Mouse (Mus musculus) urinary bladder, postnatal 25 days (tissue): ENCODE data around the gene Xlr.
"Not testable (repeated sequence)": the region's sequence is repeated elsewhere in the genome, so short reads cannot be mapped to it uniquely, and the experiment has no call there.

Experiments used
- DNase-seq: peaks from one replicate; pipeline ENCODE4 v3.0.0; 2022; ENCODE audit warnings: low spot score

Gene Xlr

DNA sequence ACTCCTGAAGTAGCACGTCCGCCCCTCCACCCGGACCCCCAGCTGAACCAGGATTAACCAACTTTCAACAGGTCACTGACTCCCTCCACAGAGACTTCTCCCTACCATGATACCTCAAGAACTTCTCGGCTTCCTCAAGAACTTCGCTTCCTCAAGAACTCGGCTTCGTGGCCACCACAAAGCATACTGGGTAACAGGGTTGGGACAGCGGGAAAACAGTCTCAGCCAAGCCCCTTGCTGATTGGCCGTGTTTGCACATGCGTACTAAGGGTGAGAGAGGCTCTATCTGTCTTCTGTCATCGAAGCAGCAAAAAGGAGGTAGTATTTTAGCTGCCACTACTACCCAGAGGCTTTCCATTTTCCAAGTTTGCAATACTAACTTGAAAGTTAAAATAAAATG is at the start of gene Xlr:
Gene Xlr (minus strand): TSS at position 188 of the 400 bp plus-strand sequence.
- not testable (repeated sequence) for DNase-seq

DNA sequence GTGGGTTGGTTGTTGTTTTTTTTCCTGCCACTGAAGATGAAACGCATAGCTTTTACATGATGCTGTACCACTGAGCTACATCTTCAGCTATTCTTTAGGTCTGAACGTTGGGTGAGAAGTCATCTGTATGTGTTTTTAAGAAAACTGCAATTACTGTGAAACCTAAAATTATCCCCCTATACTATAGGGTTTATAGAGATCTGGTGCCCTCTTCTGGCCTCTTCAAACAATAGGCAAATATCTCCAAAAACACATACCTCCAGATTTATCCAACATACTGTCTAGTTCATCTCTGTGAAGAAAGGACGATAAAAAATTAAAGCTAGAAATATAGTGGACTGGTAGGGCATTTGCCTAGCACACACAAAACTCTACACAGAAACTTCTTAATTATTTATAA is 1.6 kb upstream of the Xlr start:
- no peak for DNase-seq

GRCm38 (mm10) chrX:53776276-53776675 is 21.2 kb downstream of the Xlr start, which contains the start of gene Zfp36l3:
Gene Zfp36l3, minus strand, starts transcription at chrX:53776394.
- no peak for DNase-seq

DNA sequence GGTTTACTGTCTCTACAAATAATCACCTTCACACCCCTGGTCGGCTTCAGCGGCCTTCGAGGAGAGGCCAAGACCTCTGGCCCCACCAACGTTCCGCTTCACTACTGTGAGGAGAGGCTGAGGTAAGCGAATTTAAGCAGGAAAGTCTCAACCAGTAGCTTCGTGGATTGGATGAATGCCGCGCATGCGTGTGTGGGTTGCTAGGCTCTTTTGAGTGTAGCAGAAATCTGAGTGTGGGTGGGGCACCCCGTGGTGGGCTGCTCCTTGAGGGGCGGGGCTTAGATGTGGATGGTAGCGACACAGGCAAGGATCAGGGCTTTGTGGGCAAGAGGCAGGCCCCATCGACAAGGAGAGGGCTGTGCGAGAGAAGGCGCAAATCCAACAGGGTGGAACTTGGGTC is 39.8 kb downstream of the Xlr start, which contains the start of gene 1700013H16Rik:
Gene 1700013H16Rik (minus strand): TSS at position 96 of the 400 bp plus-strand sequence.
- no peak for DNase-seq

DNA sequence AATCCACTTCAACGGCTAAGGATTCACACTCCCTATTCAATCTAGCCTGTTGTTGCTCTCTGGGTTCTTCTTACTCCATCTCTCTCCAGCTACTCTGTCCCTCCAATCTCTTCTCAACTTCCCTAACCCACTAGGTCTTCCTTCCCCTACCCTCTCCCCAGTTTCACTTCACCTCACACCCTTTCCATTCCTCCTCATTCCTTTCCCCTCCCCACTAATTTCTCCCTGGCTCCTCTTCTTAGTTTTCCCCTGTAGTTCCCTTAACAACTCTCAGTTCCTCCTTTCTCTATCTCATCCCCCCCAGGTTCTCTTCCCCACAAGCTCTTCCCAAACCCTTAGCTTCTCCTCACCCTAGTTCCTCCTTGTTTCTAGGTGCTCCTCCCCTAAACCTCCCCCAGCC is 44.7 kb downstream of the Xlr start:
- DNase-seq = no peak

DNA sequence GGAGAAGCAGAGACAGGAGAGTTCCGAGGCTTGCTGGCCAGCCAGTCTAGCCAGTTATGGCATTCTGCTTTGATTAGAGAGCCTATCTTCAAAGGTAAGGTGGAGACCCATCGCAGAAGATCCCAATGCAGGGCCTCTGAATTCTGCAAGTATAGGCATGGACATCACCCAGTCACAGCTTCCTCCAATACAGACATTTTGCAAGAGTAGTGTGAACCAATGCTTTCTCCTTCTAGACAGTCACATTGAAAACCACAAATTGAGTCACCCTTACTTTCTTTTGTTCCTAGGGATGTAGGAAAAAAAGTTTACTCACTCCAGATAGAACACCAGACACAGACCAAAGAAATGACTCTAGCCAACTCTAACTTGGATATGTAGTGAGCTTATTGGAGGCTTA is 68.5 kb downstream of the Xlr start:
- no peak for DNase-seq
